Mouse (Mus musculus): ENCODE data around the gene Grid2.

The Grid2 gene

GRCm38 (mm10) chr6:63255826-63256555 is at the start of gene Grid2:
Gene Grid2, plus strand, starts transcription at chr6:63255876.
- peak; percentile 16 for DNase-seq (ENCODE audit: low read depth, low spot score)

- DNase-seq (ENCODE audit: low read depth, low spot score): no peak
Observed at GRCm38 (mm10) chr6:63250738-63251137, 4.9 kb upstream of the Grid2 start.

GRCm38 (mm10) chr6:63256556-63257405 is 1.1 kb downstream of the Grid2 start:
- peak; percentile 16 for DNase-seq (ENCODE audit: low read depth, low spot score)

- DNase-seq (ENCODE audit: low read depth, low spot score): peak; percentile 14
Observed at GRCm38 (mm10) chr6:63257406-63257845, 1.8 kb downstream of the Grid2 start.

- no peak for DNase-seq (ENCODE audit: low read depth, low spot score)
Observed at GRCm38 (mm10) chr6:63257876-63258275, 2.2 kb downstream of the Grid2 start.

- DNase-seq (ENCODE audit: low read depth, low spot score): no peak
Observed at GRCm38 (mm10) chr6:63259764-63260163, 4.1 kb downstream of the Grid2 start.

GRCm38 (mm10) chr6:63284419-63284818 is 28.7 kb downstream of the Grid2 start:
- DNase-seq (ENCODE audit: low read depth, low spot score): no peak

- no peak for DNase-seq (ENCODE audit: low read depth, low spot score)
Observed at GRCm38 (mm10) chr6:63342438-63343004, 86.8 kb downstream of the Grid2 start.

GRCm38 (mm10) chr6:63347015-63347414 is 91.3 kb downstream of the Grid2 start:
- DNase-seq (ENCODE audit: low read depth, low spot score): no peak

GRCm38 (mm10) chr6:63381061-63381611 is 125.5 kb downstream of the Grid2 start:
- DNase-seq (ENCODE audit: low read depth, low spot score): no peak

- no peak for DNase-seq (ENCODE audit: low read depth, low spot score)
Observed at GRCm38 (mm10) chr6:63401698-63402097, 146.0 kb downstream of the Grid2 start.

GRCm38 (mm10) chr6:63417534-63417933 is 161.9 kb downstream of the Grid2 start:
- no peak for DNase-seq (ENCODE audit: low read depth, low spot score)

- DNase-seq (ENCODE audit: low read depth, low spot score): no peak
Observed at GRCm38 (mm10) chr6:63432751-63433150, 177.1 kb downstream of the Grid2 start.

- no peak for DNase-seq (ENCODE audit: low read depth, low spot score)
Observed at GRCm38 (mm10) chr6:63448175-63448574, 192.5 kb downstream of the Grid2 start.

- DNase-seq (ENCODE audit: low read depth, low spot score): no peak
Observed at GRCm38 (mm10) chr6:63482141-63482540, 226.5 kb downstream of the Grid2 start.

- no peak for DNase-seq (ENCODE audit: low read depth, low spot score)
Observed at GRCm38 (mm10) chr6:63515016-63515415, 259.3 kb downstream of the Grid2 start.

GRCm38 (mm10) chr6:63515957-63516356 is 260.3 kb downstream of the Grid2 start:
- no peak for DNase-seq (ENCODE audit: low read depth, low spot score)

- no peak for DNase-seq (ENCODE audit: low read depth, low spot score)
Observed at GRCm38 (mm10) chr6:63531751-63532150, 276.1 kb downstream of the Grid2 start.

- no peak for DNase-seq (ENCODE audit: low read depth, low spot score)
Observed at GRCm38 (mm10) chr6:63532901-63533300, 277.2 kb downstream of the Grid2 start.

- DNase-seq (ENCODE audit: low read depth, low spot score): no peak
Observed at GRCm38 (mm10) chr6:63547741-63548140, 292.1 kb downstream of the Grid2 start.

- peak; percentile 26 for DNase-seq (ENCODE audit: low read depth, low spot score)
Observed at GRCm38 (mm10) chr6:63568741-63569140, 313.1 kb downstream of the Grid2 start.

- no peak for DNase-seq (ENCODE audit: low read depth, low spot score)
Observed at GRCm38 (mm10) chr6:63590681-63591080, 335.0 kb downstream of the Grid2 start.

Data from WW6 (cell line).